Mouse (Mus musculus) stomach, embryonic 15.5 days (tissue): ENCODE data around the gene Aldh3b3. TPM values are rescaled to one million over a fixed set of nuclear protein-coding genes. Genes with fewer than 3 reads are reported as not detected.
"Not testable (repeated sequence)": the region's sequence is repeated elsewhere in the genome, so short reads cannot be mapped to it uniquely, and the experiment has no call there.

Source experiments
- ATAC-seq: fragments of 200-750 bp; cut with Nextera tagmentation; 2 replicates; pipeline ENCODE4 v1.8.0; 2017; ENCODE audit warnings: low read depth, moderate number of reproducible peaks, moderate TSS enrichment; ENCODE audit not compliant: insufficient read depth, low FRiP score
- H3K27ac ChIP-seq: fragments of 300-500 bp; sonication (generic); 2 replicates; pipeline ENCODE4 v1.5.1; 2015; ENCODE audit warnings: mild to moderate bottlenecking, inconsistent platforms
- H3K27me3 ChIP-seq: fragments of 300-500 bp; sonication (generic); replicated peaks from 2 replicates; pipeline ENCODE4 v1.6.1; 2015; ENCODE audit warnings: inconsistent platforms
- H3K36me3 ChIP-seq: fragments of 300-500 bp; sonication (generic); 2 replicates; pipeline ENCODE4 v1.6.1; 2015; ENCODE audit warnings: inconsistent platforms
- H3K4me1 ChIP-seq: fragments of 300-500 bp; sonication (generic); 2 replicates; pipeline ENCODE4 v1.6.1; 2015; ENCODE audit warnings: inconsistent platforms
- H3K4me2 ChIP-seq: fragments of 300-500 bp; sonication (generic); 2 replicates; pipeline ENCODE4 v1.6.1; 2015; ENCODE audit warnings: mild to moderate bottlenecking, inconsistent platforms
- H3K4me3 ChIP-seq: fragments of 300-500 bp; sonication (generic); replicated peaks from 2 replicates; pipeline ENCODE4 v1.5.1; 2015; ENCODE audit warnings: inconsistent platforms
- H3K9ac ChIP-seq: fragments of 300-500 bp; sonication (generic); 2 replicates; pipeline ENCODE4 v1.6.1; 2015; ENCODE audit warnings: inconsistent platforms
- H3K9me3 ChIP-seq: fragments of 300-500 bp; sonication (generic); 2 replicates; pipeline ENCODE4 v1.6.1; 2016; ENCODE audit warnings: inconsistent platforms
- WGBS: fragments of 180-500 bp; shearing (Covaris S2); methylation state at CpG from one replicate; pipeline ENCODE4 v1.1.7; 2015; 5-methylcytosine and 5-hydroxymethylcytosine counted together
- polyA plus RNA-seq: library from polyadenylated mRNA; unstranded; fragments of >200 nt; fragmentation: Nextera tagmentation; extraction: Ambion mirVana; gene quantifications from 2 replicates; pipeline ENCODE4 v1.2.1, GENCODE M21; 2015

The Aldh3b3 gene
- polyA plus RNA-seq, 1 experiment from 2014 or later: 0.12 TPM

GRCm38 (mm10) chr19:3960211-3960610 is 1.8 kb downstream of the Aldh3b3 start:
- 80% methylated on average over 5 of the region's 5 CpGs for WGBS
- Histone ChIP-seq H3K9me3 (no peaks in the 10 kb centered on the region), H3K4me1 (no peaks in the 10 kb centered on the region), H3K4me2 (no peak overlapping the region), H3K4me3 (no peak overlapping the region), H3K36me3 (no peaks in the 10 kb centered on the region), H3K27ac (no peak overlapping the region), H3K9ac (no peak overlapping the region), H3K27me3 (no peaks in the 10 kb centered on the region)
- ATAC-seq: no peak

- 85% methylated on average over 6 of the region's 6 CpGs for WGBS
- not testable (repeated sequence) for ATAC-seq, H3K9ac ChIP-seq, H3K36me3 ChIP-seq, H3K9me3 ChIP-seq, H3K27ac ChIP-seq, H3K4me3 ChIP-seq, H3K4me2 ChIP-seq, H3K4me1 ChIP-seq, H3K27me3 ChIP-seq
Measured at GRCm38 (mm10) chr19:3961805-3962204, 3.4 kb downstream of the Aldh3b3 start.

- Histone ChIP-seq H3K4me3 (no peak overlapping the region), H3K36me3 (no peaks in the 10 kb centered on the region), H3K4me2 (no peak overlapping the region), H3K27me3 (no peaks in the 10 kb centered on the region), H3K4me1 (no peaks in the 10 kb centered on the region), H3K27ac (no peak overlapping the region), H3K9me3 (no peaks in the 10 kb centered on the region), H3K9ac (no peak overlapping the region)
- no peak for ATAC-seq
- WGBS: 16% methylated on average over 2 of the region's 2 CpGs
Measured at GRCm38 (mm10) chr19:3962469-3962868, 4.0 kb downstream of the Aldh3b3 start.

- ATAC-seq: no peak
- Histone ChIP-seq H3K4me2 (no peak overlapping the region), H3K9ac (no peak overlapping the region), H3K36me3 (no peaks in the 10 kb centered on the region), H3K4me1 (no peaks in the 10 kb centered on the region), H3K27ac (no peak overlapping the region), H3K9me3 (no peaks in the 10 kb centered on the region), H3K27me3 (no peaks in the 10 kb centered on the region), H3K4me3 (no peak overlapping the region)
- 73% methylated on average over 4 of the region's 4 CpGs for WGBS
Measured at GRCm38 (mm10) chr19:3964030-3964429, 5.6 kb downstream of the Aldh3b3 start.

- WGBS: 65% methylated on average over 11 of the region's 11 CpGs
- Histone ChIP-seq H3K27ac (no peak overlapping the region), H3K9me3 (no peaks in the 10 kb centered on the region), H3K4me2 (no peak overlapping the region), H3K4me1 (no peaks in the 10 kb centered on the region; the same call in 1 of the 2 replicates), H3K27me3 (no peaks in the 10 kb centered on the region), H3K4me3 (no peak overlapping the region), H3K9ac (no peak overlapping the region), H3K36me3 (no peaks in the 10 kb centered on the region)
- ATAC-seq: no peak
Measured at GRCm38 (mm10) chr19:3966330-3967075, 8.1 kb downstream of the Aldh3b3 start.

GRCm38 (mm10) chr19:3967258-3967657 is 8.8 kb downstream of the Aldh3b3 start:
- 49% methylated on average over 3 of the region's 3 CpGs for WGBS
- Histone ChIP-seq H3K27ac (no peak overlapping the region), H3K9me3 (no peaks in the 10 kb centered on the region), H3K27me3 (no peaks in the 10 kb centered on the region), H3K4me3 (no peak overlapping the region), H3K9ac (no peak overlapping the region), H3K4me1 (no peaks in the 10 kb centered on the region; the same call in 1 of the 2 replicates), H3K36me3 (no peaks in the 10 kb centered on the region), H3K4me2 (no peak overlapping the region)
- no peak for ATAC-seq

GRCm38 (mm10) chr19:3972229-3972628 is 13.8 kb downstream of the Aldh3b3 start, which contains the start of gene Aldh3b2:
Gene Aldh3b2, plus strand, starts transcription at chr19:3972328.
- H3K27me3 ChIP-seq: no peaks in the 10 kb centered on the region
- H3K9me3 ChIP-seq: no peaks in the 10 kb centered on the region
- peak within 1 kb of the TSS; percentile 51; the same call in 1 of the 2 replicates for H3K27ac ChIP-seq
- 22% methylated on average over 9 of the region's 9 CpGs for WGBS
- no peak within 1 kb of the TSS for H3K9ac ChIP-seq
- peak; percentile 74; the same call in 1 of the 2 replicates for ATAC-seq
- 0 out of 2 replicates have a peak within 1 kb of the TSS, but pooled peaks have one; percentile 3 for H3K4me2 ChIP-seq
- no peaks in the 10 kb centered on the region; the same call in 1 of the 2 replicates for H3K4me1 ChIP-seq
- 0 out of 2 replicates have a peak within 1 kb of the TSS, but pooled peaks have one; percentile 2 for H3K4me3 ChIP-seq
- no peaks in the 10 kb centered on the region for H3K36me3 ChIP-seq

- H3K4me2 ChIP-seq, H3K9me3 ChIP-seq, ATAC-seq, H3K27ac ChIP-seq, H3K4me3 ChIP-seq, H3K27me3 ChIP-seq, H3K9ac ChIP-seq, H3K4me1 ChIP-seq, H3K36me3 ChIP-seq: not testable (repeated sequence)
- 86% methylated on average over 6 of the region's 6 CpGs for WGBS
Measured at GRCm38 (mm10) chr19:3974608-3975007, 16.2 kb downstream of the Aldh3b3 start.

GRCm38 (mm10) chr19:3975866-3976265 is 17.4 kb downstream of the Aldh3b3 start:
- no peak overlapping the region for H3K4me2 ChIP-seq
- no peaks in the 10 kb centered on the region for H3K27me3 ChIP-seq
- H3K9me3 ChIP-seq: no peaks in the 10 kb centered on the region
- no peak for ATAC-seq
- no peaks in the 10 kb centered on the region; the same call in 1 of the 2 replicates for H3K4me1 ChIP-seq
- no peak overlapping the region for H3K27ac ChIP-seq
- H3K36me3 ChIP-seq: no peaks in the 10 kb centered on the region
- no peak overlapping the region for H3K9ac ChIP-seq
- 55% methylated on average over 2 of the region's 2 CpGs for WGBS
- no peak overlapping the region for H3K4me3 ChIP-seq

- H3K4me2 ChIP-seq: no peak overlapping the region
- 12% methylated on average over 4 of the region's 4 CpGs for WGBS
- ATAC-seq: peak; percentile 49; the same call in 1 of the 2 replicates
- H3K9me3 ChIP-seq: no peaks in the 10 kb centered on the region
- H3K27me3 ChIP-seq: no peaks in the 10 kb centered on the region
- no peaks in the 10 kb centered on the region for H3K36me3 ChIP-seq
- no peak overlapping the region for H3K27ac ChIP-seq
- H3K4me3 ChIP-seq: no peak overlapping the region
- peaks cover 5% of the 10 kb centered on the region; the same call in 1 of the 2 replicates for H3K4me1 ChIP-seq
- no peak overlapping the region for H3K9ac ChIP-seq
Measured at GRCm38 (mm10) chr19:3980309-3980708, 21.9 kb downstream of the Aldh3b3 start.

GRCm38 (mm10) chr19:3980917-3981316 is 22.5 kb downstream of the Aldh3b3 start:
- Histone ChIP-seq H3K4me2 (no peak overlapping the region), H3K9ac (no peak overlapping the region), H3K27me3 (no peaks in the 10 kb centered on the region), H3K27ac (no peak overlapping the region), H3K4me3 (no peak overlapping the region), H3K9me3 (no peaks in the 10 kb centered on the region), H3K36me3 (no peaks in the 10 kb centered on the region), H3K4me1 (peaks cover 9% of the 10 kb centered on the region; the same call in 1 of the 2 replicates)
- ATAC-seq: no peak
- WGBS: 71% methylated on average over 9 of the region's 9 CpGs

GRCm38 (mm10) chr19:3983527-3984200 is 25.2 kb downstream of the Aldh3b3 start:
- H3K36me3 ChIP-seq: no peaks in the 10 kb centered on the region
- H3K9me3 ChIP-seq: no peaks in the 10 kb centered on the region
- WGBS: 55% methylated on average over 9 of the region's 9 CpGs
- no peak overlapping the region for H3K4me3 ChIP-seq
- no peak overlapping the region for H3K27ac ChIP-seq
- no peak overlapping the region for H3K9ac ChIP-seq
- H3K4me2 ChIP-seq: no peak overlapping the region
- peaks cover 18% of the 10 kb centered on the region for H3K4me1 ChIP-seq
- no peaks in the 10 kb centered on the region for H3K27me3 ChIP-seq
- ATAC-seq: no peak
